Mouse (Mus musculus): ENCODE data around the gene Kcna1. TPM values are rescaled to one million over a fixed set of nuclear protein-coding genes. Genes with fewer than 3 reads are reported as not detected.

Gene Kcna1
- polyA plus RNA-seq, 1 experiment from 2014 or later, result 0.31 TPM

- ATAC-seq (replicated peaks; ENCODE audit: insufficient number of reproducible peaks, low FRiP score, low TSS enrichment), result no peak
- Histone ChIP-seq H3K4me2 (no peak overlapping the region), H3K27ac (ENCODE audit: low read depth, low read length) (no peak overlapping the region), H3K9me3 (replicated peaks; ENCODE audit: control insufficient read depth, low read length) (no peaks in the 10 kb centered on the region), H3K9ac (ENCODE audit: low read depth, low read length) (no peak overlapping the region), H3K4me3 (ENCODE audit: low read depth, low read length) (no peak overlapping the region), H3K27me3 (ENCODE audit: control insufficient read depth, insufficient read depth, low read length) (0 out of 2 replicates have a peak, but pooled peaks cover 3% of the 10 kb centered on the region), H3K4me1 (ENCODE audit: control insufficient read depth, insufficient read depth, low read length) (no peaks in the 10 kb centered on the region), H3K36me3 (ENCODE audit: control insufficient read depth, insufficient read depth, low read length) (no peaks in the 10 kb centered on the region)
- 68% methylated on average over 17 of the region's 17 CpGs for WGBS (ENCODE audit: insufficient replicate concordance)
Observed at GRCm38 (mm10) chr6:126609193-126609947, 36.8 kb downstream of the Kcna1 start.

GRCm38 (mm10) chr6:126601843-126602326 lies 44.3 kb downstream of the Kcna1 start:
- no peaks in the 10 kb centered on the region for H3K27me3 ChIP-seq (ENCODE audit: control insufficient read depth, insufficient read depth, low read length)
- no peaks in the 10 kb centered on the region for H3K36me3 ChIP-seq (ENCODE audit: control insufficient read depth, insufficient read depth, low read length)
- H3K9me3 ChIP-seq (replicated peaks; ENCODE audit: control insufficient read depth, low read length), result no peaks in the 10 kb centered on the region
- no peak overlapping the region for H3K4me2 ChIP-seq
- no peak overlapping the region for H3K4me3 ChIP-seq (ENCODE audit: low read depth, low read length)
- H3K4me1 ChIP-seq (ENCODE audit: control insufficient read depth, insufficient read depth, low read length), result peaks cover 4% of the 10 kb centered on the region; the same call in 1 of the 2 replicates
- ATAC-seq (replicated peaks; ENCODE audit: insufficient number of reproducible peaks, low FRiP score, low TSS enrichment), result no peak
- H3K9ac ChIP-seq (ENCODE audit: low read depth, low read length), result no peak overlapping the region
- H3K27ac ChIP-seq (ENCODE audit: low read depth, low read length), result no peak overlapping the region
- 87% methylated on average over 13 of the region's 13 CpGs for WGBS (ENCODE audit: insufficient replicate concordance)

- H3K36me3 ChIP-seq (ENCODE audit: control insufficient read depth, insufficient read depth, low read length), result no peaks in the 10 kb centered on the region
- ATAC-seq (replicated peaks; ENCODE audit: insufficient number of reproducible peaks, low FRiP score, low TSS enrichment), result no peak
- H3K27me3 ChIP-seq (ENCODE audit: control insufficient read depth, insufficient read depth, low read length), result no peaks in the 10 kb centered on the region
- no peak overlapping the region for H3K27ac ChIP-seq (ENCODE audit: low read depth, low read length)
- H3K4me3 ChIP-seq (ENCODE audit: low read depth, low read length), result no peak overlapping the region
- WGBS (ENCODE audit: insufficient replicate concordance), result 81% methylated on average over 3 of the region's 3 CpGs
- H3K4me1 ChIP-seq (ENCODE audit: control insufficient read depth, insufficient read depth, low read length), result peaks cover 4% of the 10 kb centered on the region; the same call in 1 of the 2 replicates
- no peaks in the 10 kb centered on the region for H3K9me3 ChIP-seq (replicated peaks; ENCODE audit: control insufficient read depth, low read length)
- H3K4me2 ChIP-seq, result no peak overlapping the region
- H3K9ac ChIP-seq (ENCODE audit: low read depth, low read length), result no peak overlapping the region
Observed at GRCm38 (mm10) chr6:126599201-126599995, 46.8 kb downstream of the Kcna1 start.

GRCm38 (mm10) chr6:126597741-126598140 lies 48.4 kb downstream of the Kcna1 start:
- no peak overlapping the region for H3K4me3 ChIP-seq (ENCODE audit: low read depth, low read length)
- WGBS (ENCODE audit: insufficient replicate concordance), result 79% methylated on average over 4 of the region's 4 CpGs
- H3K36me3 ChIP-seq (ENCODE audit: control insufficient read depth, insufficient read depth, low read length), result no peaks in the 10 kb centered on the region
- H3K27me3 ChIP-seq (ENCODE audit: control insufficient read depth, insufficient read depth, low read length), result no peaks in the 10 kb centered on the region
- no peak overlapping the region for H3K4me2 ChIP-seq
- no peak overlapping the region for H3K9ac ChIP-seq (ENCODE audit: low read depth, low read length)
- no peak overlapping the region for H3K27ac ChIP-seq (ENCODE audit: low read depth, low read length)
- no peak for ATAC-seq (replicated peaks; ENCODE audit: insufficient number of reproducible peaks, low FRiP score, low TSS enrichment)
- H3K9me3 ChIP-seq (replicated peaks; ENCODE audit: control insufficient read depth, low read length), result no peaks in the 10 kb centered on the region
- H3K4me1 ChIP-seq (ENCODE audit: control insufficient read depth, insufficient read depth, low read length), result peaks cover 4% of the 10 kb centered on the region; the same call in 1 of the 2 replicates

GRCm38 (mm10) chr6:126595805-126596629 lies 50.2 kb downstream of the Kcna1 start:
- peaks cover 4% of the 10 kb centered on the region; the same call in 1 of the 2 replicates for H3K4me1 ChIP-seq (ENCODE audit: control insufficient read depth, insufficient read depth, low read length)
- no peaks in the 10 kb centered on the region for H3K9me3 ChIP-seq (replicated peaks; ENCODE audit: control insufficient read depth, low read length)
- H3K27ac ChIP-seq (ENCODE audit: low read depth, low read length), result no peak overlapping the region
- no peaks in the 10 kb centered on the region for H3K27me3 ChIP-seq (ENCODE audit: control insufficient read depth, insufficient read depth, low read length)
- no peak for ATAC-seq (replicated peaks; ENCODE audit: insufficient number of reproducible peaks, low FRiP score, low TSS enrichment)
- H3K4me3 ChIP-seq (ENCODE audit: low read depth, low read length), result no peak overlapping the region
- no peaks in the 10 kb centered on the region for H3K36me3 ChIP-seq (ENCODE audit: control insufficient read depth, insufficient read depth, low read length)
- WGBS (ENCODE audit: insufficient replicate concordance), result 79% methylated on average over 18 of the region's 18 CpGs
- no peak overlapping the region for H3K4me2 ChIP-seq
- H3K9ac ChIP-seq (ENCODE audit: low read depth, low read length), result no peak overlapping the region

- H3K4me3 ChIP-seq (ENCODE audit: low read depth, low read length), result no peak overlapping the region
- H3K36me3 ChIP-seq (ENCODE audit: control insufficient read depth, insufficient read depth, low read length), result no peaks in the 10 kb centered on the region
- no peak for ATAC-seq (replicated peaks; ENCODE audit: insufficient number of reproducible peaks, low FRiP score, low TSS enrichment)
- H3K9me3 ChIP-seq (replicated peaks; ENCODE audit: control insufficient read depth, low read length), result no peaks in the 10 kb centered on the region
- no peak overlapping the region for H3K4me2 ChIP-seq
- H3K27ac ChIP-seq (ENCODE audit: low read depth, low read length), result no peak overlapping the region
- peaks cover 4% of the 10 kb centered on the region; the same call in 1 of the 2 replicates for H3K4me1 ChIP-seq (ENCODE audit: control insufficient read depth, insufficient read depth, low read length)
- no peak overlapping the region for H3K9ac ChIP-seq (ENCODE audit: low read depth, low read length)
- WGBS (ENCODE audit: insufficient replicate concordance), result 42% methylated on average over 5 of the region's 5 CpGs
- H3K27me3 ChIP-seq (ENCODE audit: control insufficient read depth, insufficient read depth, low read length), result no peaks in the 10 kb centered on the region
Observed at GRCm38 (mm10) chr6:126595130-126595529, 51.1 kb downstream of the Kcna1 start.

GRCm38 (mm10) chr6:126594365-126594764 lies 51.8 kb downstream of the Kcna1 start:
- Histone ChIP-seq H3K36me3 (ENCODE audit: control insufficient read depth, insufficient read depth, low read length) (no peaks in the 10 kb centered on the region), H3K4me3 (ENCODE audit: low read depth, low read length) (no peak overlapping the region), H3K4me1 (ENCODE audit: control insufficient read depth, insufficient read depth, low read length) (no peaks in the 10 kb centered on the region), H3K9ac (ENCODE audit: low read depth, low read length) (no peak overlapping the region), H3K27ac (ENCODE audit: low read depth, low read length) (no peak overlapping the region), H3K27me3 (ENCODE audit: control insufficient read depth, insufficient read depth, low read length) (no peaks in the 10 kb centered on the region), H3K9me3 (replicated peaks; ENCODE audit: control insufficient read depth, low read length) (no peaks in the 10 kb centered on the region), H3K4me2 (no peak overlapping the region)
- 77% methylated on average over 8 of the region's 8 CpGs for WGBS (ENCODE audit: insufficient replicate concordance)
- no peak for ATAC-seq (replicated peaks; ENCODE audit: insufficient number of reproducible peaks, low FRiP score, low TSS enrichment)

GRCm38 (mm10) chr6:126593336-126593735 lies 52.8 kb downstream of the Kcna1 start:
- Histone ChIP-seq H3K27me3 (ENCODE audit: control insufficient read depth, insufficient read depth, low read length) (no peaks in the 10 kb centered on the region), H3K9ac (ENCODE audit: low read depth, low read length) (no peak overlapping the region), H3K4me1 (ENCODE audit: control insufficient read depth, insufficient read depth, low read length) (no peaks in the 10 kb centered on the region), H3K4me3 (ENCODE audit: low read depth, low read length) (no peak overlapping the region), H3K36me3 (ENCODE audit: control insufficient read depth, insufficient read depth, low read length) (no peaks in the 10 kb centered on the region), H3K4me2 (no peak overlapping the region), H3K27ac (ENCODE audit: low read depth, low read length) (no peak overlapping the region), H3K9me3 (replicated peaks; ENCODE audit: control insufficient read depth, low read length) (no peaks in the 10 kb centered on the region)
- 75% methylated on average over 4 of the region's 4 CpGs for WGBS (ENCODE audit: insufficient replicate concordance)
- ATAC-seq (replicated peaks; ENCODE audit: insufficient number of reproducible peaks, low FRiP score, low TSS enrichment), result no peak
